Mouse (Mus musculus): ENCODE results near the gene Kcns1.

GRCm38 (mm10) chr2:164174649-164175395 is 3.9 kb upstream of the Kcns1 start:
- TF ChIP-seq CTCF (IDR thresholded peaks at IDR 0.05; ENCODE audit: low read depth) (no peak), EP300 (IDR thresholded peaks at IDR 0.05; ENCODE audit: low read depth) (no peak)

Measured in liver, postnatal 0 days (tissue).